Comparison of ENCODE assay signal across 9 mouse cellular contexts in genomic region chr7:109968924-109969450, GRCm38 (mm10). TPM values are rescaled to one million over a fixed set of nuclear protein-coding genes. Genes with fewer than 3 reads are reported as not detected.
A peak's percentile ranks its signal among the peaks of the same experiment; 100 is the strongest.
DNase-seq lines count a peak whose midpoint lies in the region; ATAC-seq lines count a peak whose summit lies in the region.
"Had no signal": no experiment of that assay in that cellular context is flagged by ENCODE, and none has a peak within 500 bp of the region (broad histone marks: within the 10 kb centered on the region; RNA-seq: fewer than 3 reads in every experiment).

No protein-coding gene starts in this region.

- peak overlapping the region; percentile 91 for H3K27ac ChIP-seq in forebrain, embryonic 12.5 days
- peak overlapping the region; percentile 76 for H3K27ac ChIP-seq in midbrain, embryonic 13.5 days

- peaks cover 4% of the 10 kb centered on the region for H3K4me1 ChIP-seq in megakaryocyte, embryonic 14.5 days
- H3K4me1 ChIP-seq in forebrain, embryonic 12.5 days, result peaks cover 20% of the 10 kb centered on the region
- peaks cover 14% of the 10 kb centered on the region for H3K4me1 ChIP-seq in midbrain, embryonic 13.5 days (replicated peaks)

- 0 out of 2 replicates have a peak, but pooled peaks cover 3% of the 10 kb centered on the region for H3K9me3 ChIP-seq in megakaryocyte, embryonic 14.5 days
- H3K9me3 ChIP-seq in forebrain, embryonic 12.5 days, result no peaks in the 10 kb centered on the region
- H3K9me3 ChIP-seq in midbrain, embryonic 13.5 days, result no peaks in the 10 kb centered on the region

- no peaks in the 10 kb centered on the region for H3K27me3 ChIP-seq in megakaryocyte, embryonic 14.5 days (replicated peaks)
- no peaks in the 10 kb centered on the region for H3K27me3 ChIP-seq in forebrain, embryonic 12.5 days
- H3K27me3 ChIP-seq in midbrain, embryonic 13.5 days, result no peaks in the 10 kb centered on the region

- peak; percentile 44 to 56 for DNase-seq in adrenal gland, adult (ENCODE audit: inconsistent age in 2 of 2, low spot score in 1 of 2)
- no peak for DNase-seq in adrenal gland, postnatal 10 days
- peak; percentile 40 for DNase-seq in kidney, adult 9 months

- peaks cover 22% of the 10 kb centered on the region for H3K36me3 ChIP-seq in megakaryocyte, embryonic 14.5 days (replicated peaks; ENCODE audit: low read length)
- peaks cover 7% of the 10 kb centered on the region for H3K36me3 ChIP-seq in forebrain, embryonic 12.5 days (replicated peaks)
- peaks cover 6% of the 10 kb centered on the region for H3K36me3 ChIP-seq in midbrain, embryonic 13.5 days

- WGBS in forebrain, embryonic 12.5 days, result no CpG with 5 or more reads among the region's 2 CpGs
- 5% methylated on average over 2 of the region's 2 CpGs for WGBS in midbrain, embryonic 13.5 days

- no peak for ATAC-seq in megakaryocyte, adult 5-6 weeks (ENCODE audit: poor library complexity, severe bottlenecking)
- ATAC-seq in forebrain, embryonic 12.5 days (ENCODE audit: low FRiP score), result peak; percentile 79
- ATAC-seq in midbrain, embryonic 13.5 days, result peak; percentile 78
- no peak for ATAC-seq in monocyte, adult 5-6 weeks (replicated peaks; ENCODE audit: insufficient number of reproducible peaks, low FRiP score, low TSS enrichment, poor library complexity, severe bottlenecking)

- H3K9ac ChIP-seq in forebrain, embryonic 12.5 days, result 0 out of 2 replicates have a peak overlapping the region, but pooled peaks have one; percentile 17
- H3K9ac ChIP-seq in midbrain, embryonic 13.5 days (replicated peaks), result no peak overlapping the region

- no peak overlapping the region for H3K4me2 ChIP-seq in forebrain, embryonic 12.5 days
- H3K4me2 ChIP-seq in midbrain, embryonic 13.5 days (replicated peaks), result no peak overlapping the region

- peak overlapping the region; percentile 33 for H3K4me3 ChIP-seq in megakaryocyte, embryonic 14.5 days (replicated peaks)
- no peak overlapping the region for H3K4me3 ChIP-seq in forebrain, embryonic 12.5 days (replicated peaks)
- H3K4me3 ChIP-seq in midbrain, embryonic 13.5 days (replicated peaks), result no peak overlapping the region
- H3K4me3 ChIP-seq: erythroblast, embryonic 14.5 days had no signal

RNA-seq across cellular contexts. Expression of gene Dennd5a, which starts 8.7 kb away (rescaled TPM):
- 100 to 1,000 TPM; 131 to 144 TPM for total RNA-seq in adrenal gland, postnatal 10 days (2021)
- 3.2 and 4.8 TPM in 2 replicates for polyA plus RNA-seq in megakaryocyte, embryonic 14.5 days (2012; ENCODE audit: insufficient read depth, low replicate concordance)
- total RNA-seq in megakaryocyte, adult 5-6 weeks (2015), result 152 and 157 TPM in 2 replicates
- total RNA-seq in megakaryocyte, adult 5-6 weeks (2017), result 102 and 128 TPM in 2 replicates
- polyA plus RNA-seq in forebrain, embryonic 12.5 days (2016; fragmentation: Nextera tagmentation; extraction: Ambion mirVana), result 52.2 and 53.6 TPM in 2 replicates
- polyA plus RNA-seq in midbrain, embryonic 13.5 days (2015; fragmentation: Nextera tagmentation; extraction: Ambion mirVana), result 44.4 and 44.8 TPM in 2 replicates
- total RNA-seq in monocyte, adult 5-6 weeks (2017), result 139 to 184 TPM (median 162 TPM) in 3 replicates

RNA-seq across cellular contexts. Expression of gene Tmem41b, which starts 17.7 kb away (rescaled TPM):
- total RNA-seq in adrenal gland, postnatal 10 days (2021), result 10 to 100 TPM; 41.1 to 45.2 TPM
- polyA plus RNA-seq in megakaryocyte, embryonic 14.5 days (2012; ENCODE audit: insufficient read depth, low replicate concordance), result 5.4 and 16.7 TPM in 2 replicates
- 34.0 and 38.7 TPM in 2 replicates for total RNA-seq in megakaryocyte, adult 5-6 weeks (2015)
- total RNA-seq in megakaryocyte, adult 5-6 weeks (2017), result 31.5 and 40.0 TPM in 2 replicates
- polyA plus RNA-seq in forebrain, embryonic 12.5 days (2016; fragmentation: Nextera tagmentation; extraction: Ambion mirVana), result 75.8 and 78.8 TPM in 2 replicates
- 66.1 and 73.4 TPM in 2 replicates for polyA plus RNA-seq in midbrain, embryonic 13.5 days (2015; fragmentation: Nextera tagmentation; extraction: Ambion mirVana)
- 27.4 to 52.0 TPM (median 38.2 TPM) in 3 replicates for total RNA-seq in monocyte, adult 5-6 weeks (2017)

RNA-seq across cellular contexts. Expression of gene Ipo7, which starts 49.1 kb away (rescaled TPM):
- 10 to 100 TPM; 80.5 to 82.4 TPM for total RNA-seq in adrenal gland, postnatal 10 days (2021)
- 7.3 and 10.8 TPM in 2 replicates for polyA plus RNA-seq in megakaryocyte, embryonic 14.5 days (2012; ENCODE audit: insufficient read depth, low replicate concordance)
- 68.2 and 73.0 TPM in 2 replicates for total RNA-seq in megakaryocyte, adult 5-6 weeks (2015)
- 152 and 158 TPM in 2 replicates for total RNA-seq in megakaryocyte, adult 5-6 weeks (2017)
- polyA plus RNA-seq in forebrain, embryonic 12.5 days (2016; fragmentation: Nextera tagmentation; extraction: Ambion mirVana), result 58.6 and 61.1 TPM in 2 replicates
- 44.5 and 46.2 TPM in 2 replicates for polyA plus RNA-seq in midbrain, embryonic 13.5 days (2015; fragmentation: Nextera tagmentation; extraction: Ambion mirVana)
- total RNA-seq in monocyte, adult 5-6 weeks (2017), result 130 to 147 TPM (median 136 TPM) in 3 replicates

Comparison
In these comparisons a context has a peak if more than half of its experiments do, and no peak if none do; other contexts are left out.
1. ATAC-seq: peak in forebrain, embryonic 12.5 days (single experiment) and midbrain, embryonic 13.5 days (single experiment); none in megakaryocyte, adult 5-6 weeks (single experiment) and monocyte, adult 5-6 weeks (single experiment).